Mouse (Mus musculus): ENCODE data around the gene Akap6.

DNA sequence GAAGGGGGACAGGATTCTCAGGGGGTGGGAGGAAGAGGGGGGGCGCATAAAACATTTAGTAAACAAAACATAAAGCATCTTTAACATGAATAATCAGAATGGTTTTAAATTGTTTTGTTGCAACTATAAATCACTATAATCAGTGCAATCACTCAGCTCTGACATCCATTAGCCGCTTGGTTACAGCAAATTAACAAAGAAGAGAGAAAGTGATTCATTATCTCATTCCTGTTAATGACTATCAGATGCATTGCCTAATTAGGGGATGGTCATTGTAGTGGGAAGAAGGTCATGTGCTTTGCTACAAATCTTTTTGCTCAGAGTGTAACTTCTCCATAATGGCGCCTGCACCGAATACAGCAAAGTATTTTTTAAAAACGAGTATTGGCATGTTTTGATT is 239.6 kb downstream of the Akap6 start:
- TF ChIP-seq ZNF384 (IDR thresholded peaks at IDR 0.05; ENCODE audit: low read depth, low read length) (no peak), MAFK (IDR thresholded peaks at IDR 0.05; ENCODE audit: insufficient read depth, low read depth, low read length) (no peak)
